Mouse (Mus musculus): ENCODE measurements around the gene Gm3373. TPM values are rescaled to one million over a fixed set of nuclear protein-coding genes. Genes with fewer than 3 reads are reported as not detected.

Gene Gm3373
- polyA plus RNA-seq (2014; fragmentation: Illumina TruSeq; extraction: RNeasy Lipid Tissue Mini Kit (QIAGEN cat#74804); ENCODE audit: low read depth, low replicate concordance): not detected

DNA sequence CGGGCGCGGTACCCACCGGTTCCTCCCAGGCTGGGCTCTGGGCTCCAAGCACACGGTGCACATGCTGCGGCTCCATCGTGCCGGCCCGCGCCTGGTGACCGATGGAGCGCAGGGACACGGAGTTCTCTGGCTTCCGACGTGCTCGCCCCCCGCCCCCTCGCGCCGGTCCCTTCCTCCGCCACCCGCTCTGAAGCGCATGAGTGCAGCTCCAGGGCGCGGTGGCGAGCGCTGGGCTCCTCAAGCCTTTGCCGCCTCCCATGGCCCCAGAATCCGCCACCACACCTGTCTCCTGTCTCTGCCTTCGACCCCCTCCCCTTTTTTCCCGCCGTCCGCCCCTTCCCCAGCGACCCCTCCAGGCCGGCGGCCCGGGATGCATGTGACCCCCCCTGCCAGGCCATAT is at the start of gene Gm3373:
Gene Gm3373, minus strand, starts transcription at position 101 of the 400 bp plus-strand sequence.

DNA sequence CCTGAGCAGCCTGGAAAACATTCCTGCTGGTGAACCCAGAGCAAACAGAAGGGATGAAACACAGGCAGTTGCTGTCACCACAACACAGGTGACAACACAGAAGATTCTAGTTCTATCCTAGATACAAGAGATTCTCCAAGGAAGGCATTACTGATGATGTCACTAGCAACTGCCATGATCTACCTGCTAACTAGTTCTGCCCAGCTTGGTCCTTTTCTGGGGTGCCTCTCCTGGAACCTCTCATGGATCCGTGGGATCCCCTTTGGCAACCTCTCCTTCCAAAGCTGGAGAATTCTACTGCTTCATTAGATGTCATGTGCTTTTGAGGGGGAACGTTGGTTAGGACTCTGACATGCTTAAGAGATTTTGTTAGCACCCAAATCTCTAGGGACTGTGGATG is 54.0 kb downstream of the Gm3373 start, which contains the start of gene Gm9603:
Gene Gm9603, minus strand, starts transcription at position 101 of the 400 bp plus-strand sequence.

Other genes starting within 250 kb of the Gm3373 start
- 0.24 TPM for gene Gm3488, start 239.9 kb downstream of the Gm3373 start, polyA plus RNA-seq (2014; fragmentation: Illumina TruSeq; extraction: RNeasy Lipid Tissue Mini Kit (QIAGEN cat#74804); ENCODE audit: low read depth, low replicate concordance)
- not detected for gene Gm3532, start 203.1 kb downstream of the Gm3373 start, polyA plus RNA-seq (2014; fragmentation: Illumina TruSeq; extraction: RNeasy Lipid Tissue Mini Kit (QIAGEN cat#74804); ENCODE audit: low read depth, low replicate concordance)
- not detected for gene Gm8265, start 108.5 kb downstream of the Gm3373 start, polyA plus RNA-seq (2014; fragmentation: Illumina TruSeq; extraction: RNeasy Lipid Tissue Mini Kit (QIAGEN cat#74804); ENCODE audit: low read depth, low replicate concordance)
- not detected for gene Gm9603, start 54.1 kb downstream of the Gm3373 start, polyA plus RNA-seq (2014; fragmentation: Illumina TruSeq; extraction: RNeasy Lipid Tissue Mini Kit (QIAGEN cat#74804); ENCODE audit: low read depth, low replicate concordance)
- gene Gm3383, start 66.4 kb upstream of the Gm3373 start, polyA plus RNA-seq (2014; fragmentation: Illumina TruSeq; extraction: RNeasy Lipid Tissue Mini Kit (QIAGEN cat#74804); ENCODE audit: low read depth, low replicate concordance): 0.40 TPM
- gene Gm3424, start 88.8 kb upstream of the Gm3373 start, polyA plus RNA-seq (2014; fragmentation: Illumina TruSeq; extraction: RNeasy Lipid Tissue Mini Kit (QIAGEN cat#74804); ENCODE audit: low read depth, low replicate concordance): not detected
- gene Gm8237, start 138.8 kb upstream of the Gm3373 start, polyA plus RNA-seq (2014; fragmentation: Illumina TruSeq; extraction: RNeasy Lipid Tissue Mini Kit (QIAGEN cat#74804); ENCODE audit: low read depth, low replicate concordance): not detected
- not detected for gene Gm3248, start 220.2 kb upstream of the Gm3373 start, polyA plus RNA-seq (2014; fragmentation: Illumina TruSeq; extraction: RNeasy Lipid Tissue Mini Kit (QIAGEN cat#74804); ENCODE audit: low read depth, low replicate concordance)
- gene Gm3453, start 237.6 kb upstream of the Gm3373 start, polyA plus RNA-seq (2014; fragmentation: Illumina TruSeq; extraction: RNeasy Lipid Tissue Mini Kit (QIAGEN cat#74804); ENCODE audit: low read depth, low replicate concordance): not detected